ENCODE assay signal across 8 mouse cellular contexts in genomic region chr1:134078061-134078795, GRCm38 (mm10). TPM values are rescaled to one million over a fixed set of nuclear protein-coding genes. Genes with fewer than 3 reads are reported as not detected.
DNase-seq lines count a peak whose midpoint lies in the region; ATAC-seq and TF ChIP-seq lines count a peak whose summit lies in the region.

No protein-coding gene starts in this region.

- peak overlapping the region; percentile 73 for H3K27ac ChIP-seq in forebrain, embryonic 11.5 days (ENCODE audit: low read depth, low read length)
- H3K27ac ChIP-seq in kidney, adult 2 months (ENCODE audit: insufficient read depth, low read depth, low read length): peak overlapping the region; percentile 83

- H3K4me3 ChIP-seq in forebrain, embryonic 11.5 days (ENCODE audit: low read depth, low read length): peak overlapping the region; percentile 74
- peak overlapping the region; percentile 80 for H3K4me3 ChIP-seq in kidney, adult 2 months (ENCODE audit: insufficient read depth, low read depth, low read length)

- no peaks in the 10 kb centered on the region for H3K27me3 ChIP-seq in forebrain, embryonic 11.5 days (ENCODE audit: control insufficient read depth, insufficient read depth, low read length)
- no peaks in the 10 kb centered on the region for H3K27me3 ChIP-seq in kidney, adult 2 months (replicated peaks; ENCODE audit: control insufficient read depth, insufficient read depth, low read length)

- H3K4me1 ChIP-seq in forebrain, embryonic 11.5 days (replicated peaks; ENCODE audit: control insufficient read depth, insufficient read depth, low read length): peaks cover 9% of the 10 kb centered on the region
- peaks cover 22% of the 10 kb centered on the region for H3K4me1 ChIP-seq in kidney, adult 2 months (ENCODE audit: control insufficient read depth, insufficient read depth, low read length)

- H3K9me3 ChIP-seq in forebrain, embryonic 11.5 days (ENCODE audit: control insufficient read depth, low read length): no peaks in the 10 kb centered on the region

- H3K4me2 ChIP-seq in forebrain, embryonic 11.5 days (ENCODE audit: low read depth, low read length, severe bottlenecking): peak overlapping the region; percentile 61

- WGBS in forebrain, embryonic 11.5 days: 10% methylated on average over 19 of the region's 19 CpGs
- WGBS in kidney, adult 2 months: 11% methylated on average over 19 of the region's 19 CpGs

- TF ChIP-seq CTCF in kidney, adult 2 months (conservative IDR thresholded peaks at IDR 0.05; ENCODE audit: insufficient read depth, insufficient read length, low read depth, low read length): no peak

- no peak for TF ChIP-seq POLR2A in kidney, adult 2 months (IDR thresholded peaks at IDR 0.05; ENCODE audit: low read depth, low read length)

- peak overlapping the region; percentile 86 for H3K9ac ChIP-seq in forebrain, embryonic 11.5 days (ENCODE audit: low read length)

- ATAC-seq in forebrain, embryonic 11.5 days (replicated peaks; ENCODE audit: low FRiP score): peak; percentile 11

- peak; percentile 58 for DNase-seq in kidney, adult 18-20 months
- DNase-seq in kidney, adult 8-10 months: no peak
- DNase-seq in ZHBTc4 (ENCODE audit: low read depth, low spot score): peak; percentile 29
- DNase-seq in forebrain, embryonic 11.5 days (ENCODE audit: low spot score): peak; percentile 70
- DNase-seq in kidney, adult 2 months: no peak
- peak; percentile 43 for DNase-seq in lung, postnatal 14 days
- DNase-seq in spleen, postnatal 36 days (ENCODE audit: low spot score in 2 of 2): peak; percentile 62 to 76
- no peak for DNase-seq in adrenal gland, postnatal 4 days (ENCODE audit: low spot score in 2 of 2)

- peaks cover 6% of the 10 kb centered on the region; the same call in 1 of the 2 replicates for H3K36me3 ChIP-seq in forebrain, embryonic 11.5 days (ENCODE audit: control insufficient read depth, insufficient read depth, low read length)
- H3K36me3 ChIP-seq in kidney, adult 2 months (ENCODE audit: control insufficient read depth, insufficient read depth, low read length): peaks cover 2% of the 10 kb centered on the region; the same call in 1 of the 2 replicates

RNA-seq across cellular contexts. Expression of gene Btg2, which starts 0.7 kb away (rescaled TPM):
- 110 TPM in 2 replicates for polyA plus RNA-seq in forebrain, embryonic 11.5 days (2014; fragmentation: Nextera tagmentation; extraction: Ambion mirVana)
- polyA plus RNA-seq in kidney, adult 2 months (2012; rRNA removed): 20.3 and 23.7 TPM in 2 replicates
- total RNA-seq in adrenal gland, postnatal 4 days (2021): 10 to 100 TPM; 25.6 to 27.8 TPM

RNA-seq across cellular contexts. Expression of gene Chit1, which starts 32.8 kb away (rescaled TPM):
- polyA plus RNA-seq in forebrain, embryonic 11.5 days (2014; fragmentation: Nextera tagmentation; extraction: Ambion mirVana): not detected in 2 replicates
- polyA plus RNA-seq in kidney, adult 2 months (2012; rRNA removed): not detected in 2 replicates
- not detected for total RNA-seq in adrenal gland, postnatal 4 days (2021)

RNA-seq across cellular contexts. Expression of gene Fmod, which starts 41.2 kb away (rescaled TPM):
- 2.2 and 3.6 TPM in 2 replicates for polyA plus RNA-seq in forebrain, embryonic 11.5 days (2014; fragmentation: Nextera tagmentation; extraction: Ambion mirVana)
- polyA plus RNA-seq in kidney, adult 2 months (2012; rRNA removed): 9.7 and 11.9 TPM in 2 replicates
- total RNA-seq in adrenal gland, postnatal 4 days (2021): 10 to 100 TPM; 18.5 to 28.1 TPM

Comparison
In these comparisons a context has a peak if more than half of its experiments do, and no peak if none do; other contexts are left out.
1. DNase-seq: peak in kidney, adult 18-20 months (single experiment), ZHBTc4 (single experiment), forebrain, embryonic 11.5 days (single experiment), lung, postnatal 14 days (single experiment) and spleen, postnatal 36 days (2 of 2); none in kidney, adult 8-10 months (0 of 2), kidney, adult 2 months (single experiment) and adrenal gland, postnatal 4 days (0 of 2).